Mouse (Mus musculus) heart, postnatal 0 days (tissue): Measurements from ENCODE around the gene Iqub. TPM values are rescaled to one million over a fixed set of nuclear protein-coding genes. Genes with fewer than 3 reads are reported as not detected.

ENCODE experiments used
- ATAC-seq: fragments of 200-750 bp; cut with Nextera tagmentation; 2 replicates; pipeline ENCODE4 v1.8.0; 2017; ENCODE audit warnings: low read depth, moderate number of reproducible peaks, moderate library complexity; ENCODE audit not compliant: insufficient read depth
- DNase-seq: peaks from one replicate; pipeline ENCODE4 v3.0.0-alpha.2; 2016; ENCODE audit warnings: low spot score
- H3K27ac ChIP-seq: fragments of 300-500 bp; sonication (generic); 2 replicates; pipeline ENCODE4 v1.5.1; 2014; ENCODE audit warnings: low read depth, mild to moderate bottlenecking
- H3K27me3 ChIP-seq: fragments of 300-500 bp; sonication (generic); 2 replicates; pipeline ENCODE4 v1.6.1; 2014; ENCODE audit warnings: low read length, mixed read lengths; ENCODE audit not compliant: control insufficient read depth, insufficient read depth
- H3K36me3 ChIP-seq: fragments of 300-500 bp; sonication (generic); replicated peaks from 2 replicates; pipeline ENCODE4 v1.6.1; 2014; ENCODE audit warnings: low read length, mixed read lengths; ENCODE audit not compliant: control insufficient read depth, insufficient read depth
- H3K4me1 ChIP-seq: fragments of 300-500 bp; sonication (generic); 2 replicates; pipeline ENCODE4 v1.6.1; 2014; ENCODE audit warnings: antibody characterized with exemption; ENCODE audit not compliant: control insufficient read depth, insufficient read depth
- H3K4me2 ChIP-seq: fragments of 300-500 bp; sonication (generic); 2 replicates; pipeline ENCODE4 v1.6.1; 2014; ENCODE audit warnings: low read depth, mild to moderate bottlenecking, low read length, moderate library complexity
- H3K4me3 ChIP-seq: fragments of 300-500 bp; sonication (generic); 2 replicates; pipeline ENCODE4 v1.5.1; 2014; ENCODE audit warnings: low read depth, low read length
- H3K9ac ChIP-seq: fragments of 300-500 bp; sonication (generic); replicated peaks from 2 replicates; pipeline ENCODE4 v1.6.1; 2014; ENCODE audit warnings: low read depth, low read length, mixed read lengths
- H3K9me3 ChIP-seq: fragments of 300-500 bp; sonication (generic); replicated peaks from 2 replicates; pipeline ENCODE4 v1.6.1; 2016; ENCODE audit warnings: low read length; ENCODE audit not compliant: control insufficient read depth
- CTCF ChIP-seq: IDR thresholded peaks from 2 replicates; pipeline ENCODE4 v1.5.1; 2016; ENCODE audit warnings: antibody characterized with exemption, control low read depth, low read depth
- EP300 ChIP-seq: IDR thresholded peaks from 2 replicates; pipeline ENCODE4 v1.6.1; 2016; ENCODE audit warnings: antibody characterized with exemption, low read depth
- WGBS: fragments of 180-500 bp; shearing (Covaris S2); extraction: QIAGEN DNeasy Blood & Tissue Kit; methylation state at CpG from one replicate; pipeline ENCODE4 v1.1.7; 2014; 5-methylcytosine and 5-hydroxymethylcytosine counted together
- polyA plus RNA-seq: library from polyadenylated mRNA; unstranded; fragments of >200 nt; fragmentation: Nextera tagmentation; extraction: Ambion mirVana; gene quantifications from 2 replicates; pipeline ENCODE4 v1.2.1, GENCODE M21; 2015
- total RNA-seq: library from RNA; depleted of rRNA; stranded (reverse); fragments of >200 nt; gene quantifications from 2 replicates; pipeline ENCODE4 v1.2.3, GENCODE M21; 2014; ENCODE audit warnings: low replicate concordance; rRNA removed

Iqub gene
- total RNA-seq (0.15 TPM in 1 of 2 replicates, not detected in the other), polyA plus RNA-seq (0.16 and 0.23 TPM in 2 replicates)

DNA sequence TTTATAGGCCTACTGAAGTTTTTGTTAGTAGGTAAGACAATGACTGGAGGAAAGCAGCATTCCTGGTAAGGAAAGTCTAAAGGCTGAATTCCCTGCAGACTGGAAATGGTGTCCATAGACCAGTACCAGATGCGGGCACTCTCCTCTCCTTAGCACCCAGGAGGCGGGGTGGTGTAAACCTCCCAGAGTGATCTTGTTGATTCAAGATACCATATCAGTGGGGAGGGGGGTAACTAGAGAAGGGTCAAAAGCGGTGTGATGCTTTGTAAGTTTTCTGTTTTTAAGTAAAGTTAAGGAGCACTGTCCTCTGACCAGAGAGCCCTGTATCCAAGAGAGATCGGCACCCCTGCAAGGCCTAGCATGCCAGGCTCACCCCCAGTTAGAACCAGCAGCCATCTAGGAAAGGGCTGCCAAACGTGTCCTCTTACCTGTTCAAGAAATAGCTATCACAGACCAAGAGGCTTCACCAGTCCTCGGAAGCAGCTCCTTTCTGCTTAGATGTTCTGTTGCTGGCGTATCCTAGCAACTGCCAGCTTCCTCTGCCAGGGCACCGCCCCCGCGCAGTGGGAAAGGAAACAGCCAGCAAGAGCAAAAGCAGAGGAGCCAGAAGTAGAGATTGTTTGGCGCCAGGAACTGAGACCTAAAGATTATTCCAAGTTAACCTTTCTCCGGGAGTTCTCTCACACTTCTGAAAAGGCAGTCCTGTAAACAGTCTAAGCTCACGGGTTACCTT is at the start of gene Iqub:
Iqub (minus strand) TSS at position 516 of the 733 bp plus-strand sequence.
- H3K4me1 ChIP-seq = peaks cover 6% of the 10 kb centered on the region; the same call in 1 of the 2 replicates
- no peaks in the 10 kb centered on the region for H3K9me3 ChIP-seq
- peaks cover 17% of the 10 kb centered on the region for H3K36me3 ChIP-seq
- ATAC-seq (peak; percentile 91), DNase-seq (peak; percentile 84)
- H3K27me3 ChIP-seq = no peaks in the 10 kb centered on the region
- no peak; the same call in 1 of the 2 replicates for TF ChIP-seq CTCF
- no peak for TF ChIP-seq EP300
- peak within 1 kb of the TSS; percentile 27 for H3K4me2 ChIP-seq
- H3K9ac ChIP-seq = no peak within 1 kb of the TSS
- no peak within 1 kb of the TSS for H3K4me3 ChIP-seq
- 15% methylated on average over 13 of the region's 13 CpGs for WGBS
- H3K27ac ChIP-seq = peak within 1 kb of the TSS; percentile 55

DNA sequence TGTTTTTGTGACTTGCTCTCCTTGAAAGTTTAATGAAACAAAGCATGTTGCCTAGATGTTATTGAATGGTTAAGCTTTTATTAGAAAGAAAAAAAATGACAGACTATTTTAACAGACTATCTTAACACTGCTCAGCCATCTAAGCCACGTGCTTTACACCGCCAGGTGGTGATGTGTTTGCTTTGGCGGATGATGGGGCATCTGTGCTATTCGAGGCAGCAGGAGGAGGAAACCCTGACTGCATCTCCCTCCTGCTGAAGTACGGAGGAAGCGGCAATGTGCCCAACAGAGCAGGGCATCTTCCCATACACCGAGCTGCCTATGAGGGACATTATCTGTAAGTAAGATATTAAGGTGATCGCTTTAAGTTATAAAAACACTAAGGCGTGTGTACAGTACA is 49.2 kb upstream of the Iqub start:
- H3K9ac ChIP-seq = no peak overlapping the region
- no peak for TF ChIP-seq CTCF
- TF ChIP-seq EP300 = no peak
- 45% methylated on average over 9 of the region's 9 CpGs for WGBS
- DNase-seq (no peak), ATAC-seq (no peak)
- no peak overlapping the region for H3K4me2 ChIP-seq
- H3K27me3 ChIP-seq = no peaks in the 10 kb centered on the region
- H3K4me3 ChIP-seq = no peak overlapping the region
- no peaks in the 10 kb centered on the region for H3K36me3 ChIP-seq
- no peaks in the 10 kb centered on the region for H3K9me3 ChIP-seq
- no peak overlapping the region for H3K27ac ChIP-seq
- H3K4me1 ChIP-seq = no peaks in the 10 kb centered on the region

GRCm38 (mm10) chr6:24555488-24555887 is 40.6 kb upstream of the Iqub start:
- peaks cover 27% of the 10 kb centered on the region; the same call in 1 of the 2 replicates for H3K4me1 ChIP-seq
- no peaks in the 10 kb centered on the region for H3K27me3 ChIP-seq
- TF ChIP-seq EP300 (no peak), CTCF (no peak)
- H3K4me2 ChIP-seq = no peak overlapping the region
- ATAC-seq (peak; percentile 62; the same call in 1 of the 2 replicates), DNase-seq (peak; percentile 34)
- no peaks in the 10 kb centered on the region for H3K36me3 ChIP-seq
- WGBS = 55% methylated on average over 2 of the region's 2 CpGs
- no peaks in the 10 kb centered on the region for H3K9me3 ChIP-seq
- peak overlapping the region; percentile 36 for H3K27ac ChIP-seq
- H3K9ac ChIP-seq = no peak overlapping the region
- no peak overlapping the region for H3K4me3 ChIP-seq

- Histone ChIP-seq H3K4me1 (peaks cover 27% of the 10 kb centered on the region; the same call in 1 of the 2 replicates), H3K9me3 (no peaks in the 10 kb centered on the region), H3K27me3 (no peaks in the 10 kb centered on the region), H3K4me2 (peak overlapping the region; percentile 40), H3K9ac (no peak overlapping the region), H3K4me3 (peak overlapping the region; percentile 3; the same call in 1 of the 2 replicates), H3K36me3 (no peaks in the 10 kb centered on the region), H3K27ac (peak overlapping the region; percentile 36)
- no peak for TF ChIP-seq CTCF
- no peak for TF ChIP-seq EP300
- WGBS = 48% methylated on average over 11 of the region's 11 CpGs
- ATAC-seq (no peak; the same call in 1 of the 2 replicates), DNase-seq (no peak)
Measured at GRCm38 (mm10) chr6:24554427-24555086, 39.7 kb upstream of the Iqub start.

DNA sequence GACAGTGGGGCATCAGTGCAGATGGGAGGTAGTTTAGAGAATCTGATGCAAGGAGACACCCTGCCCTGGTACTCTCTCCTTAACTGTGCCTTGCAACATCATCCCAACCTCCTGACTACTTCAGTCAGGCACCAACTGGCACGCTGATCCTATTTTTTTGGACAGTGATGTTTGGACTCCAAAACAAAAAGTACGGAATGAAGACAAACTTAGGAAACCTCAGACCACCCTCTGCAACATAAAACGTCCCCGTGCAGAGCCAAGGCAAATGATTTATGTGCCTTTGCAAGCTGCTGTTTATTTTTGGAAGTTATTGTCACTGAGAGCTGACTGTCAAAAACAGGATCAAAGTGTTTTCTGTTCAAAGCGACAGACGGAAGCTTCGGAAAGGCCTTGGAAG is 37.2 kb upstream of the Iqub start:
- WGBS = 26% methylated on average over 7 of the region's 7 CpGs
- Histone ChIP-seq H3K27ac (no peak overlapping the region), H3K9me3 (no peaks in the 10 kb centered on the region), H3K4me3 (no peak overlapping the region), H3K27me3 (no peaks in the 10 kb centered on the region), H3K4me1 (peaks cover 27% of the 10 kb centered on the region; the same call in 1 of the 2 replicates), H3K9ac (no peak overlapping the region), H3K4me2 (no peak overlapping the region), H3K36me3 (no peaks in the 10 kb centered on the region)
- TF ChIP-seq EP300 (no peak), CTCF (no peak)
- DNase-seq (no peak), ATAC-seq (no peak)
